Mouse (Mus musculus) heart, embryonic 15.5 days (tissue): Measurements from ENCODE around the gene Gm17571. TPM values are rescaled to one million over a fixed set of nuclear protein-coding genes. Genes with fewer than 3 reads are reported as not detected.

Source experiments
- ATAC-seq: fragments of 200-750 bp; cut with Nextera tagmentation; replicated peaks from 2 replicates; pipeline ENCODE4 v1.8.0; 2017; ENCODE audit warnings: low read depth, moderate TSS enrichment; ENCODE audit not compliant: insufficient number of reproducible peaks, insufficient read depth, low FRiP score
- H3K27ac ChIP-seq: fragments of 300-500 bp; sonication (generic); 2 replicates; pipeline ENCODE4 v1.5.1; 2015; ENCODE audit warnings: mild to moderate bottlenecking, inconsistent platforms
- H3K27me3 ChIP-seq: fragments of 300-500 bp; sonication (generic); 2 replicates; pipeline ENCODE4 v1.6.1; 2015; ENCODE audit warnings: inconsistent platforms
- H3K36me3 ChIP-seq: fragments of 300-500 bp; sonication (generic); 2 replicates; pipeline ENCODE4 v1.6.1; 2015; ENCODE audit warnings: mild to moderate bottlenecking, inconsistent platforms
- H3K4me1 ChIP-seq: fragments of 300-500 bp; sonication (generic); replicated peaks from 2 replicates; pipeline ENCODE4 v1.6.1; 2015; ENCODE audit warnings: inconsistent platforms
- H3K4me2 ChIP-seq: fragments of 300-500 bp; sonication (generic); 2 replicates; pipeline ENCODE4 v1.6.1; 2015; ENCODE audit warnings: inconsistent platforms, mild to moderate bottlenecking, moderate library complexity
- H3K4me3 ChIP-seq: fragments of 300-500 bp; sonication (generic); 2 replicates; pipeline ENCODE4 v1.5.1; 2015; ENCODE audit warnings: mild to moderate bottlenecking, inconsistent platforms
- H3K9ac ChIP-seq: fragments of 300-500 bp; sonication (generic); 2 replicates; pipeline ENCODE4 v1.6.1; 2015; ENCODE audit warnings: mild to moderate bottlenecking, inconsistent platforms
- H3K9me3 ChIP-seq: fragments of 300-500 bp; sonication (generic); replicated peaks from 2 replicates; pipeline ENCODE4 v1.6.1; 2016; ENCODE audit warnings: inconsistent platforms
- WGBS: fragments of 180-500 bp; shearing (Covaris S2); methylation state at CpG from one replicate; pipeline ENCODE4 v1.1.7; 2015; ENCODE audit warnings: mixed read lengths; 5-methylcytosine and 5-hydroxymethylcytosine counted together
- polyA plus RNA-seq: library from polyadenylated mRNA; unstranded; fragments of >200 nt; fragmentation: Nextera tagmentation; extraction: Ambion mirVana; gene quantifications from 2 replicates; pipeline ENCODE4 v1.2.1, GENCODE M21; 2015

Gene Gm17571
- polyA plus RNA-seq, 1 experiment from 2014 or later: not detected

- no peak overlapping the region for H3K4me3 ChIP-seq
- WGBS: 88% methylated on average over 5 of the region's 5 CpGs
- H3K4me1 ChIP-seq: peaks cover 6% of the 10 kb centered on the region; the same call in 1 of the 2 replicates
- no peak overlapping the region for H3K4me2 ChIP-seq
- no peak for ATAC-seq
- H3K27ac ChIP-seq: no peak overlapping the region
- no peaks in the 10 kb centered on the region for H3K27me3 ChIP-seq
- no peaks in the 10 kb centered on the region for H3K36me3 ChIP-seq
- H3K9me3 ChIP-seq: no peaks in the 10 kb centered on the region
- H3K9ac ChIP-seq: no peak overlapping the region
These were observed 28.4 kb upstream of the Gm17571 start for GRCm38 (mm10) chr9:13474951-13475350.

GRCm38 (mm10) chr9:13470013-13470412 lies 23.5 kb upstream of the Gm17571 start:
- Histone ChIP-seq H3K27ac (peak overlapping the region; percentile 48), H3K4me1 (peaks cover 30% of the 10 kb centered on the region)

GRCm38 (mm10) chr9:13468778-13469177 lies 22.2 kb upstream of the Gm17571 start:
- Histone ChIP-seq H3K4me1 (peaks cover 33% of the 10 kb centered on the region), H3K4me2 (no peak overlapping the region), H3K4me3 (no peak overlapping the region), H3K9me3 (no peaks in the 10 kb centered on the region), H3K9ac (no peak overlapping the region), H3K27me3 (no peaks in the 10 kb centered on the region), H3K36me3 (no peaks in the 10 kb centered on the region), H3K27ac (peak overlapping the region; percentile 48)
- 63% methylated on average over 6 of the region's 6 CpGs for WGBS
- ATAC-seq: no peak

More at GRCm38 (mm10) chr9:13470013-13470412, 23.5 kb upstream of the Gm17571 start:
- Histone ChIP-seq H3K9ac (no peak overlapping the region), H3K9me3 (no peaks in the 10 kb centered on the region), H3K27me3 (no peaks in the 10 kb centered on the region), H3K4me3 (no peak overlapping the region), H3K4me2 (no peak overlapping the region), H3K36me3 (no peaks in the 10 kb centered on the region)
- no peak for ATAC-seq
- 32% methylated on average over 7 of the region's 7 CpGs for WGBS

- H3K9me3 ChIP-seq: no peaks in the 10 kb centered on the region
- H3K4me3 ChIP-seq: no peak overlapping the region
- no peaks in the 10 kb centered on the region for H3K27me3 ChIP-seq
- WGBS: 75% methylated on average over 7 of the region's 7 CpGs
- H3K27ac ChIP-seq: peak overlapping the region; percentile 25; the same call in 1 of the 2 replicates
- H3K4me1 ChIP-seq: peaks cover 33% of the 10 kb centered on the region
- ATAC-seq: no peak
- no peak overlapping the region for H3K4me2 ChIP-seq
- no peak overlapping the region for H3K9ac ChIP-seq
- H3K36me3 ChIP-seq: no peaks in the 10 kb centered on the region
These were observed 21.2 kb upstream of the Gm17571 start for GRCm38 (mm10) chr9:13467745-13468144.

DNA sequence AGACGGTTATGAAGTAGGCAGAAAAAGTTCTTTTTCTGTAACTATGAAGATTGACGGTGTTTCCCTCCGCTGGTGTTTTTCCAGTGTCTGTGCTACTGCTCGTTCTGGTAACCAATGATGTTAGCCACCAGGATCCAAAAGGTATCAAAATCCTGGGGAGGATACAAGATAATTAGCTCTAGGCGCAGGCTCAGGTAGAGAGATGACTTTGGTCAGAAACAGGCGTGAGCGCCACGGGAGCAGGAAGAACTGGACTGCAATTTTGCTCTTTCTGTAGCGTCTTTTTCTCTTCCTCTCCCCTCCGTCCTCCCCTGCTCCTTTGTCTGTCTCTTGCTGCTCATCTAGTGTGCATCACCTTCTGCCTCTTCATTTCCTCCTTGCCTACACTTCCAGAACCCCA lies 20.3 kb upstream of the Gm17571 start:
- H3K27ac ChIP-seq: peak overlapping the region; percentile 6; the same call in 1 of the 2 replicates
- 76% methylated on average over 10 of the region's 10 CpGs for WGBS

DNA sequence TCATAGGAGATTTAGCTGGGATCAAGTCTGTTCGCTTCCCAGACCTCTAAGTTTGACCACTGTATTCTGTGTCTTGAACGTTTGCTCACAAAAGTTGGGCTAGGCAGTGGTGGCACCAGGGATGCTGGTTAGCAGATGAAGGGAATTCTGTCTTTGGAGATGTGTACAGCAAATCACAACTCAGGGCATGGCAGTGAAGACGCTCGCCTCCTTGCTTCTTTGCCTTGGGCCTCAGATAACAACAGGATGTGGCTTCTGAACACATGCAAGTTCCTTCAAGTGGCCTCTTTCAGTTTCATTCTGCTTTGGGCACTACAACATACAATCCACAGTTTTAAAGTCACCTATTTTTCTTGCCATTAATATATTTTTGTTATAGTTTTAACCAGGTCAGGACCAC lies 19.8 kb upstream of the Gm17571 start:
- H3K4me3 ChIP-seq: no peak overlapping the region
- 68% methylated on average over 4 of the region's 4 CpGs for WGBS
- no peaks in the 10 kb centered on the region for H3K27me3 ChIP-seq
- H3K27ac ChIP-seq: 0 out of 2 replicates have a peak overlapping the region, but pooled peaks have one; percentile 6
- H3K9ac ChIP-seq: no peak overlapping the region
- no peaks in the 10 kb centered on the region for H3K9me3 ChIP-seq
- ATAC-seq: no peak
- H3K4me1 ChIP-seq: peaks cover 33% of the 10 kb centered on the region
- H3K4me2 ChIP-seq: no peak overlapping the region
- no peaks in the 10 kb centered on the region for H3K36me3 ChIP-seq

More for the DNA sequence above, 20.3 kb upstream of the Gm17571 start:
- H3K4me3 ChIP-seq: no peak overlapping the region
- no peaks in the 10 kb centered on the region for H3K27me3 ChIP-seq
- ATAC-seq: no peak
- H3K4me1 ChIP-seq: peaks cover 33% of the 10 kb centered on the region
- no peaks in the 10 kb centered on the region for H3K36me3 ChIP-seq
- no peak overlapping the region for H3K9ac ChIP-seq
- no peaks in the 10 kb centered on the region for H3K9me3 ChIP-seq
- no peak overlapping the region for H3K4me2 ChIP-seq

- Histone ChIP-seq H3K27ac (no peak overlapping the region), H3K4me1 (peaks cover 30% of the 10 kb centered on the region), H3K4me2 (no peak overlapping the region), H3K9ac (no peak overlapping the region), H3K27me3 (no peaks in the 10 kb centered on the region), H3K36me3 (no peaks in the 10 kb centered on the region), H3K4me3 (no peak overlapping the region), H3K9me3 (no peaks in the 10 kb centered on the region)
- WGBS: 56% methylated on average over 4 of the region's 4 CpGs
- no peak for ATAC-seq
These were observed 18.9 kb upstream of the Gm17571 start for GRCm38 (mm10) chr9:13465358-13466020.

- H3K36me3 ChIP-seq: no peaks in the 10 kb centered on the region
- H3K4me2 ChIP-seq: no peak overlapping the region
- WGBS: 86% methylated on average over 1 of the region's 1 CpGs
- no peaks in the 10 kb centered on the region for H3K9me3 ChIP-seq
- no peak overlapping the region for H3K27ac ChIP-seq
- no peak for ATAC-seq
- no peak overlapping the region for H3K4me3 ChIP-seq
- H3K27me3 ChIP-seq: no peaks in the 10 kb centered on the region
- no peak overlapping the region for H3K9ac ChIP-seq
- peaks cover 17% of the 10 kb centered on the region for H3K4me1 ChIP-seq
These were observed 14.4 kb upstream of the Gm17571 start for GRCm38 (mm10) chr9:13460926-13461325.

DNA sequence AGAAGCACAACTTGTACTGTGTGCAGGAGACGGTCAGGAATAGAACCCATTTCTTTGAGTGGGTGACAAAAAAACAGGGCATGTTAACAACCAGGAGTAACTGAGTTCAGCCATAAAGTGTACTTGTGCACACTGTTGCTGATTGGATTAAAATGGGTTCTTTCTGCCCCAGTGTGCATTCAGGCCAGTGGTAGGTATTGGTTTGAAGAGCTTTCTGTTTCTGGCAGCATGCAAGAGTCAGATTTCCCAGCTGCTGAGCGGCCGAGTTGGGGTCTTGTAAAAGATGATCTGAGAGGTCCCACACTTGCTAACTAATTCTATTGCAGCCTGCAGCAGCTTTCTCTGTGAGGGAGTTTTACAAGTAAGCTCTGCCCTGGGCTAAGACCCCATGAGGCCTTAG lies 13.5 kb upstream of the Gm17571 start:
- Histone ChIP-seq H3K36me3 (no peaks in the 10 kb centered on the region), H3K9me3 (no peaks in the 10 kb centered on the region), H3K27ac (no peak overlapping the region), H3K4me2 (no peak overlapping the region), H3K27me3 (no peaks in the 10 kb centered on the region), H3K9ac (no peak overlapping the region), H3K4me1 (peaks cover 18% of the 10 kb centered on the region), H3K4me3 (no peak overlapping the region)
- 83% methylated on average over 3 of the region's 3 CpGs for WGBS
- ATAC-seq: no peak

DNA sequence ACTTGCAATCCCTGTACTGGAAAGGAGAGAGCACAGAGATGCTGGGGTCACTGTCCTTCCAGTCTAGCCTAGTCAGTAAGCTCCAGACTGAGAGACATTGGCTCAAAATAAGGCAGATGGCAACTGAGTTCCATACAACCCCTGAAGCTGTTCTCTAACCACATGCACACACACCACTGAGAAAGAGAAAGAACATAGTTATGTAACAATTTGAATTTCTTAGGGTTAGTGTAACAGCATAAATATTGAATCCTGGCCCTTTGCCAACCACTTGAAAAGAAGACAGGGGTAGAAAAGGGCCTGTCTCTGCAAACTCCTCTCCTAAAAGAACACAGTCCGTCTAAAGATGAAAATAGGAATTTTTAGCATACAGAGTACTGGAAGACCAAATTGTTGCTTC lies 12.8 kb upstream of the Gm17571 start:
- no peaks in the 10 kb centered on the region for H3K27me3 ChIP-seq
- peaks cover 21% of the 10 kb centered on the region for H3K4me1 ChIP-seq
- H3K4me2 ChIP-seq: no peak overlapping the region
- H3K27ac ChIP-seq: no peak overlapping the region
- H3K4me3 ChIP-seq: no peak overlapping the region
- no peaks in the 10 kb centered on the region for H3K9me3 ChIP-seq
- no peak overlapping the region for H3K9ac ChIP-seq
- no peaks in the 10 kb centered on the region for H3K36me3 ChIP-seq
- WGBS: 46% methylated on average over 1 of the region's 1 CpGs
- ATAC-seq: no peak

GRCm38 (mm10) chr9:13457774-13458173 lies 11.2 kb upstream of the Gm17571 start:
- Histone ChIP-seq H3K4me1 (peaks cover 26% of the 10 kb centered on the region), H3K4me3 (no peak overlapping the region), H3K27me3 (no peaks in the 10 kb centered on the region), H3K36me3 (no peaks in the 10 kb centered on the region), H3K27ac (no peak overlapping the region), H3K9ac (no peak overlapping the region), H3K4me2 (no peak overlapping the region), H3K9me3 (no peaks in the 10 kb centered on the region)
- 81% methylated on average over 6 of the region's 6 CpGs for WGBS
- no peak for ATAC-seq

DNA sequence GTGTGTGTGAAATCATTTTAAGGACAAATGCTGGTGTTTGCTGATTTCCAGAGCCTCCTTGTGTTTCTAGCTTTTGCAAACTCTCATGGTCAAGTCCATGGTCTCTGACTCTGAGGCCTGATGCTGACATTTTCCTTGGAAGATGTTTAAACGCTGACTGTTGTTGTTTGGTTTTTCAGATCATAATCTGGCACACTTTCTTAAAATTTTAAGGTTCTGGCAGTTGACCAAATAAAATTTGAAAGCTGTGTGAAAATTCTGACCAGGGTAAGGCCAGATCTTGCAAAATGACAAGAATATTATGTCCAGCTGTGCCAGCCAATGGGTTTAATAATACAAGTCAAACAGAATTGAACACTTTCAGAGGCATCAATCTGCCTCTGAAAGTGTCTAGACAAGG lies 8.7 kb upstream of the Gm17571 start:
- peak overlapping the region; percentile 30; the same call in 1 of the 2 replicates for H3K4me2 ChIP-seq
- no peak overlapping the region for H3K9ac ChIP-seq
- H3K36me3 ChIP-seq: no peaks in the 10 kb centered on the region

More for the DNA sequence above, 8.7 kb upstream of the Gm17571 start:
- Histone ChIP-seq H3K27me3 (no peaks in the 10 kb centered on the region), H3K4me3 (no peak overlapping the region), H3K9me3 (no peaks in the 10 kb centered on the region), H3K4me1 (peaks cover 26% of the 10 kb centered on the region), H3K27ac (peak overlapping the region; percentile 64)
- WGBS: 65% methylated on average over 1 of the region's 1 CpGs
- no peak for ATAC-seq
